Mouse (Mus musculus): ENCODE results near the gene Kdelr2. TPM values are rescaled to one million over a fixed set of nuclear protein-coding genes. Genes with fewer than 3 reads are reported as not detected.
"Not testable (repeated sequence)": the region's sequence is repeated elsewhere in the genome, so short reads cannot be mapped to it uniquely, and the experiment has no call there.

Kdelr2 gene
- total and polyA plus RNA-seq, 2 experiments from 2014 or later, result 97.3 to 138 TPM

DNA sequence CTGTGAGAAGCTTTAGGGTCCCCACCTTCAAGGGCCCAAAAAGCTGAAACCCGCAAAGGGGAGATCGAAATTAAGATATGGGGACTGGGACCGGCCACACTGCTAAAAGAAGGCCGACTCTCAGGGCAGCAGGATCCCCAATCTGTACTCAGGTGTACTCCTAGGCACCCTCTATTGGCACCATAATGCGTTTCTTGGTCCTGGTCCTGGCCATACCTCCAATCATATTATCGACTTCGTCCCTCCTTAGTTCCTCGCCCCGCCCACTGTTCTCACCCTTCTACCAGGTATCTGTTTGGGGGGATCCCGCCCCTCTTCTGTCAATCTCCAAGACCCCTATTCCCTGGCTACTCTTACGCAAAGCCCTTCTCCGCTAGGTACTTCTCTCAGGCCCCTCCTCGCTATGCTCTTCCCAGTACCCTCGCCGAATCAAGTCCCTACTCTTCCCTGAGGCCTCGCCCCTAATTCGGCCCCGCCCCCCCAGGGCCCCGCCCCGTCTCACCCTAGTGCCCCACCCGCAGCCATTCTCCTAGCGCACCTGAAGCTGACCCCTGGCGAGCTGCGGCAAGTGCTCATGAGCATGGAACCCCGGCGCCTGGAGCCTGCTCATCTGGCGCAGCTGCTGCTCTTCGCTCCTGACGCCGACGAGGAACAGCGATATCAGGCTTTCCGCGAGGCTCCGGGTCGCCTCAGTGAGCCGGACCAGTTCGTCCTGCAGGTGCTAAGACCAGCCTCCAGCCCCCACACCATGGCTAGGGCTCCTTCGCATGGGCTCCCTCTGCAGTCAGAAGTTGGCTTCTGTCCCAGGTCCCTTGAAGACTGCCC is 16.6 kb upstream of the Kdelr2 start:
- peak overlapping the region; percentile 33; the same call in 1 of the 2 replicates for H3K9ac ChIP-seq (replicated peaks; ENCODE audit: low read length, poor library complexity, severe bottlenecking)
- H3K27ac ChIP-seq (ENCODE audit: low read depth, low read length), result no peak overlapping the region
- peaks cover 15% of the 10 kb centered on the region for H3K27me3 ChIP-seq (ENCODE audit: insufficient read depth, low read length)
- H3K36me3 ChIP-seq (ENCODE audit: insufficient read depth, low read length), result no peaks in the 10 kb centered on the region
- ATAC-seq (ENCODE audit: low FRiP score) (no peak), DNase-seq (ENCODE audit: low spot score) (peak; percentile 31)
- H3K4me2 ChIP-seq (ENCODE audit: low read depth, low read length, poor library complexity, severe bottlenecking), result peak overlapping the region; percentile 83
- peak; percentile 41 for TF ChIP-seq CTCF (IDR thresholded peaks at IDR 0.05)
- H3K4me1 ChIP-seq (ENCODE audit: insufficient read depth, low read length), result no peaks in the 10 kb centered on the region
- WGBS, result 12% methylated on average over 39 of the region's 39 CpGs
- H3K9me3 ChIP-seq (ENCODE audit: low read length), result no peaks in the 10 kb centered on the region
- peak overlapping the region; percentile 39 for H3K4me3 ChIP-seq (ENCODE audit: low read depth, low read length)

DNA sequence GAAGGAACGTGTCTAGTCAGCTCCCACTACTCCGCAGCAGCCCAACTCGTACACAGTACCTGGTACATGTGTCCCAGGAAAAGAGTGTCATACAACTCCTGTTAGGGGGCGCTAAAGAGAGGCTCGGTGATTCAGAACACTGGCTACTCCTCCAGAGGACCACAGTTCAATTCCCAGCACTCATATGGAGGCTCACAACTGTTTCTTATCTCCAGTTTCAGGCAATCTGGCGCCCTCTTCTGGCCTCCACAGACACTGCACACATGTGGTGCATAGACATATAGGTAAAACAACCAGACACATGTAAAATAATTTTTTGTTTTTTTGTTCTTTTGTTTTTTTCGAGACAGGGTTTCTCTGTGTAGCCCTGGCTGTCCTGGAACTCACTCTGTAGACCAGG is 9.5 kb upstream of the Kdelr2 start:
- H3K9ac ChIP-seq (replicated peaks; ENCODE audit: low read length, poor library complexity, severe bottlenecking), result no peak overlapping the region
- no peak overlapping the region for H3K27ac ChIP-seq (ENCODE audit: low read depth, low read length)
- TF ChIP-seq CTCF (IDR thresholded peaks at IDR 0.05), result peak; percentile 24
- no peaks in the 10 kb centered on the region; the same call in 1 of the 2 replicates for H3K36me3 ChIP-seq (ENCODE audit: insufficient read depth, low read length)
- no peak for ATAC-seq (ENCODE audit: low FRiP score)
- H3K9me3 ChIP-seq (ENCODE audit: low read length), result no peaks in the 10 kb centered on the region
- 81% methylated on average over 7 of the region's 7 CpGs for WGBS
- no peak for DNase-seq (ENCODE audit: low spot score)
- no peaks in the 10 kb centered on the region for H3K4me1 ChIP-seq (ENCODE audit: insufficient read depth, low read length)
- H3K27me3 ChIP-seq (ENCODE audit: insufficient read depth, low read length), result no peaks in the 10 kb centered on the region
- H3K4me2 ChIP-seq (ENCODE audit: low read depth, low read length, poor library complexity, severe bottlenecking), result no peak overlapping the region
- H3K4me3 ChIP-seq (ENCODE audit: low read depth, low read length), result no peak overlapping the region

DNA sequence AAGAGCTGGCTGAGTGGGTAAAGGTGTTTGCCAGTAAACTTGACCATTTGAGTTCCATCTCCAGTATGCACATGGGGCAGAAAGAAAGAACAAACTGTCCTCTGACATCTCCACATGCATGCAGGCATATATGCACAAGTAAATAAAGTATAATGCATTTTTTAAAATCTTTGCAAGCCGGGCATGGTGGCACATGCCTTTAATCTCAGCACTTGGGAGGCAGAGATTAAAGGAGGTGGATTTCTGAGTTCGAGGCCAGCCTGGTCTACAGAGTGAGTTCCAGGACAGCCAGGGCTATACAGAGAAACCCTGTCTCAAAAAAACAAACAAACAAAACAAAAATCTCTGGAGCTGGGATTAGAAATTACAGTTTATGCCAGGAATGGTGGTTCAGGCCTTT is 8.7 kb upstream of the Kdelr2 start:
- H3K27ac ChIP-seq (ENCODE audit: low read depth, low read length); H3K4me3 ChIP-seq (ENCODE audit: low read depth, low read length); H3K9ac ChIP-seq (replicated peaks; ENCODE audit: low read length, poor library complexity, severe bottlenecking); DNase-seq (ENCODE audit: low spot score); ATAC-seq (ENCODE audit: low FRiP score); H3K9me3 ChIP-seq (ENCODE audit: low read length); H3K36me3 ChIP-seq (ENCODE audit: insufficient read depth, low read length); H3K4me2 ChIP-seq (ENCODE audit: low read depth, low read length, poor library complexity, severe bottlenecking); H3K27me3 ChIP-seq (ENCODE audit: insufficient read depth, low read length); H3K4me1 ChIP-seq (ENCODE audit: insufficient read depth, low read length): not testable (repeated sequence)
- 90% methylated on average over 2 of the region's 2 CpGs for WGBS

DNA sequence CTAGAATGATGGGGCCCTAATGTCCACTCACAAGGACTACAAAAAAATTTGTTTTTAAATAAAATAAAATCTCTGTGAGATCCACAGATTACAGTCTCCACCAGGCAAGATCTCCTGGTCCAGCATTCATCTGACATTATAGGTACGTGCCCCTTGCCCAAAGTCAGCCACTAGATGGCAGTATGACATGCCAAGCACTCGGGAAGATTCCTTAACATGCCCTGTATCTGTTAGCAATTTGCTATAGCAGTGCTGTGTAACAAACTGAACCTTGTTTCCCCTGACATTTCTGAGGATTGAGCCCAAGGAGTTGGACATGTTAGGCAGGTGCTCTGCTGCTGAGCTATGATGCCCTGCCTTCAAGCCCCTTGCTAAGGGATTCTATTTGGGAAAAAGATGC is 8.0 kb upstream of the Kdelr2 start:
- WGBS, result 46% methylated on average over 2 of the region's 2 CpGs
- no peak overlapping the region for H3K9ac ChIP-seq (replicated peaks; ENCODE audit: low read length, poor library complexity, severe bottlenecking)
- H3K27ac ChIP-seq (ENCODE audit: low read depth, low read length), result no peak overlapping the region
- peak; percentile 51 for TF ChIP-seq CTCF (IDR thresholded peaks at IDR 0.05)
- ATAC-seq (ENCODE audit: low FRiP score) (no peak), DNase-seq (ENCODE audit: low spot score) (no peak)
- H3K27me3 ChIP-seq (ENCODE audit: insufficient read depth, low read length), result no peaks in the 10 kb centered on the region
- no peaks in the 10 kb centered on the region for H3K9me3 ChIP-seq (ENCODE audit: low read length)
- H3K4me1 ChIP-seq (ENCODE audit: insufficient read depth, low read length), result no peaks in the 10 kb centered on the region
- no peak overlapping the region for H3K4me2 ChIP-seq (ENCODE audit: low read depth, low read length, poor library complexity, severe bottlenecking)
- no peak overlapping the region for H3K4me3 ChIP-seq (ENCODE audit: low read depth, low read length)
- no peaks in the 10 kb centered on the region; the same call in 1 of the 2 replicates for H3K36me3 ChIP-seq (ENCODE audit: insufficient read depth, low read length)

DNA sequence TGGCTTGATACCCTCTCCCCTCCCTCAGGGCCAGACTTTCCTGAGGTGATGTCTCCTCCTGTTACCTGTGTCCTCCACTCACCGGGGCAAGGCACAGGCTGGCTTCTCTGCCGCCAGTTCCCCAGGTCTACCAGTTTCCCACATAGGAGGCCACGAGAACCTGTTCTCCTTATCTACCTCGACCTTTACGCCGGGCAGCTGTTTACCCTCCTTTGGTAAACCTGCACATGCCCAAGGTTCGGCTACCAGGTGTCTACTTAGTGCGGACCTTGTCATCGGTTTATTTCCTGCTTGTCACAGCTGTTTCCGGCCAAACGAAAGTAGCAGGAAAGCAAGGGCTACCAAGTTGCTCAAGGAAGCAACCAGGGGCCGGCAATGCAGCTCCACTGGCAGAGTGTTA is 3.1 kb upstream of the Kdelr2 start:
- H3K27me3 ChIP-seq (ENCODE audit: insufficient read depth, low read length), result no peaks in the 10 kb centered on the region
- DNase-seq (ENCODE audit: low spot score) (no peak), ATAC-seq (ENCODE audit: low FRiP score) (no peak)
- H3K4me2 ChIP-seq (ENCODE audit: low read depth, low read length, poor library complexity, severe bottlenecking), result no peak overlapping the region
- no peak overlapping the region for H3K4me3 ChIP-seq (ENCODE audit: low read depth, low read length)
- WGBS, result 91% methylated on average over 12 of the region's 12 CpGs
- TF ChIP-seq CTCF (IDR thresholded peaks at IDR 0.05), result no peak
- H3K27ac ChIP-seq (ENCODE audit: low read depth, low read length), result no peak overlapping the region
- H3K9me3 ChIP-seq (ENCODE audit: low read length), result no peaks in the 10 kb centered on the region
- no peaks in the 10 kb centered on the region; the same call in 1 of the 2 replicates for H3K36me3 ChIP-seq (ENCODE audit: insufficient read depth, low read length)
- peaks cover 7% of the 10 kb centered on the region; the same call in 1 of the 2 replicates for H3K4me1 ChIP-seq (ENCODE audit: insufficient read depth, low read length)
- no peak overlapping the region for H3K9ac ChIP-seq (replicated peaks; ENCODE audit: low read length, poor library complexity, severe bottlenecking)

DNA sequence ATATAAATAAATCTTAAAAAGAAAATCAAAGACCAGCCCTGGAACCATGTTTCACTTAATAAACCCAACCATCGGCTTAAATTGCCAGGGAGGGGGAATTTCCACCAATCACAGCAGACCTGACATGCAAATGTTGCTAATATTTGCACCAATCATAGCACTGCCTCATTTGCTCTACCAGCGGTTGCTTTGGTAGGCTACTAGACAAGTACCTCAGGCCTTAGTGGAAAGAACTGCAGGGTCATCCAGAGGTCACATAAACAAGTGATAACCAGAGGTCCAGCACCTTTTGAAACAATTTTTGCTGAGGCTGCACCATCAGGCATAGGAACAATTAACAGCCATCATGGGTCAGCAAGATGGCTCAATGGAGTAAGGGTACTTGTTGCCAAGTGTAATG is 2.1 kb upstream of the Kdelr2 start:
- Histone ChIP-seq H3K4me3 (ENCODE audit: low read depth, low read length) (no peak overlapping the region), H3K27me3 (ENCODE audit: insufficient read depth, low read length) (no peaks in the 10 kb centered on the region), H3K36me3 (ENCODE audit: insufficient read depth, low read length) (peaks cover 1% of the 10 kb centered on the region), H3K9ac (replicated peaks; ENCODE audit: low read length, poor library complexity, severe bottlenecking) (no peak overlapping the region), H3K27ac (ENCODE audit: low read depth, low read length) (no peak overlapping the region), H3K4me2 (ENCODE audit: low read depth, low read length, poor library complexity, severe bottlenecking) (no peak overlapping the region), H3K4me1 (ENCODE audit: insufficient read depth, low read length) (peaks cover 7% of the 10 kb centered on the region; the same call in 1 of the 2 replicates), H3K9me3 (ENCODE audit: low read length) (no peaks in the 10 kb centered on the region)
- no peak for TF ChIP-seq CTCF (IDR thresholded peaks at IDR 0.05)
- 62% methylated on average over 2 of the region's 2 CpGs for WGBS
- DNase-seq (ENCODE audit: low spot score) (no peak), ATAC-seq (ENCODE audit: low FRiP score) (no peak)
